Mouse (Mus musculus) midbrain, embryonic 11.5 days (tissue): ENCODE measurements around the gene Lrp5. TPM values are rescaled to one million over a fixed set of nuclear protein-coding genes. Genes with fewer than 3 reads are reported as not detected.

ENCODE experiments used
- ATAC-seq: fragments of 200-750 bp; cut with Nextera tagmentation; 2 replicates; pipeline ENCODE4 v1.8.0; 2017; ENCODE audit warnings: moderate TSS enrichment, moderate library complexity; ENCODE audit not compliant: low FRiP score
- DNase-seq: peaks from one replicate; pipeline ENCODE4 v3.0.0; 2015; ENCODE audit warnings: low spot score; ENCODE audit errors: missing footprints
- H3K27ac ChIP-seq: fragments of 300-500 bp; sonication (generic); 2 replicates; pipeline ENCODE4 v1.5.1; 2014; ENCODE audit warnings: low read depth, low read length
- H3K27me3 ChIP-seq: fragments of 300-500 bp; sonication (generic); 2 replicates; pipeline ENCODE4 v1.6.1; 2014; ENCODE audit warnings: mild to moderate bottlenecking, low read length, moderate library complexity, mixed read lengths; ENCODE audit not compliant: control insufficient read depth, insufficient read depth
- H3K36me3 ChIP-seq: fragments of 300-500 bp; sonication (generic); 2 replicates; pipeline ENCODE4 v1.6.1; 2014; ENCODE audit warnings: mild to moderate bottlenecking, low read length, moderate library complexity, mixed read lengths; ENCODE audit not compliant: control insufficient read depth, insufficient read depth
- H3K4me1 ChIP-seq: fragments of 300-500 bp; sonication (generic); 2 replicates; pipeline ENCODE4 v1.6.1; 2014; ENCODE audit warnings: low read length; ENCODE audit not compliant: control insufficient read depth, insufficient read depth
- H3K4me2 ChIP-seq: fragments of 300-500 bp; sonication (generic); 2 replicates; pipeline ENCODE4 v1.6.1; 2014; ENCODE audit warnings: mild to moderate bottlenecking, moderate library complexity
- H3K4me3 ChIP-seq: fragments of 300-500 bp; sonication (generic); 2 replicates; pipeline ENCODE4 v1.5.1; 2014; ENCODE audit warnings: low read depth, low read length
- H3K9ac ChIP-seq: fragments of 300-500 bp; sonication (generic); 2 replicates; pipeline ENCODE4 v1.6.1; 2014; ENCODE audit warnings: low read length
- H3K9me3 ChIP-seq: fragments of 300-500 bp; sonication (generic); 2 replicates; pipeline ENCODE4 v1.6.1; 2016; ENCODE audit warnings: low read length; ENCODE audit not compliant: control insufficient read depth
- WGBS: fragments of 180-500 bp; shearing (Covaris S2); extraction: QIAGEN DNeasy Blood & Tissue Kit; methylation state at CpG from one replicate; pipeline ENCODE4 v1.1.7; 2014; 5-methylcytosine and 5-hydroxymethylcytosine counted together
- polyA plus RNA-seq: library from polyadenylated mRNA; unstranded; fragments of >200 nt; fragmentation: Nextera tagmentation; extraction: Ambion mirVana; gene quantifications from 2 replicates; pipeline ENCODE4 v1.2.1, GENCODE M21; 2014

Lrp5 gene
- polyA plus RNA-seq, 1 experiment from 2014 or later, result 2.8 TPM

GRCm38 (mm10) chr19:3554785-3555184, 131.6 kb downstream of the Lrp5 start:
- H3K27ac ChIP-seq, result no peak overlapping the region
- no peaks in the 10 kb centered on the region for H3K9me3 ChIP-seq
- no peak overlapping the region for H3K9ac ChIP-seq
- H3K4me1 ChIP-seq, result no peaks in the 10 kb centered on the region
- no peaks in the 10 kb centered on the region for H3K27me3 ChIP-seq
- no peaks in the 10 kb centered on the region for H3K36me3 ChIP-seq
- 96% methylated on average over 8 of the region's 8 CpGs for WGBS
- no peak for ATAC-seq
- DNase-seq, result peak; percentile 28
- H3K4me2 ChIP-seq, result no peak overlapping the region
- H3K4me3 ChIP-seq, result no peak overlapping the region

- Histone ChIP-seq H3K27me3 (no peaks in the 10 kb centered on the region), H3K4me3 (no peak overlapping the region), H3K4me2 (no peak overlapping the region), H3K9me3 (no peaks in the 10 kb centered on the region), H3K9ac (no peak overlapping the region), H3K4me1 (no peaks in the 10 kb centered on the region), H3K27ac (no peak overlapping the region), H3K36me3 (no peaks in the 10 kb centered on the region)
- no peak for DNase-seq
- ATAC-seq, result no peak
- 87% methylated on average over 4 of the region's 4 CpGs for WGBS
Observed at GRCm38 (mm10) chr19:3551573-3552159, 134.7 kb downstream of the Lrp5 start.

- Histone ChIP-seq H3K9ac (no peak overlapping the region), H3K36me3 (no peaks in the 10 kb centered on the region), H3K4me3 (no peak overlapping the region), H3K9me3 (no peaks in the 10 kb centered on the region), H3K27me3 (no peaks in the 10 kb centered on the region), H3K27ac (no peak overlapping the region), H3K4me1 (no peaks in the 10 kb centered on the region), H3K4me2 (no peak overlapping the region)
- WGBS, result 100% methylated on average over 1 of the region's 1 CpGs
- ATAC-seq, result no peak
- no peak for DNase-seq
Observed at GRCm38 (mm10) chr19:3550101-3550500, 136.3 kb downstream of the Lrp5 start.

GRCm38 (mm10) chr19:3549263-3549662, 137.1 kb downstream of the Lrp5 start:
- Histone ChIP-seq H3K4me1 (no peaks in the 10 kb centered on the region), H3K27ac (no peak overlapping the region), H3K4me2 (no peak overlapping the region), H3K9ac (no peak overlapping the region), H3K9me3 (no peaks in the 10 kb centered on the region), H3K4me3 (no peak overlapping the region), H3K36me3 (no peaks in the 10 kb centered on the region), H3K27me3 (no peaks in the 10 kb centered on the region)
- WGBS, result 78% methylated on average over 1 of the region's 1 CpGs
- DNase-seq (no peak), ATAC-seq (no peak)

GRCm38 (mm10) chr19:3548311-3548710, 138.1 kb downstream of the Lrp5 start:
- Histone ChIP-seq H3K4me1 (no peaks in the 10 kb centered on the region), H3K27ac (no peak overlapping the region), H3K36me3 (no peaks in the 10 kb centered on the region), H3K4me2 (no peak overlapping the region), H3K4me3 (no peak overlapping the region), H3K9me3 (no peaks in the 10 kb centered on the region), H3K27me3 (no peaks in the 10 kb centered on the region), H3K9ac (no peak overlapping the region)
- DNase-seq (no peak), ATAC-seq (no peak)
- WGBS, result 100% methylated on average over 1 of the region's 1 CpGs

- Histone ChIP-seq H3K9ac (no peak overlapping the region), H3K4me1 (no peaks in the 10 kb centered on the region), H3K9me3 (no peaks in the 10 kb centered on the region), H3K4me2 (no peak overlapping the region), H3K4me3 (no peak overlapping the region), H3K36me3 (no peaks in the 10 kb centered on the region), H3K27me3 (no peaks in the 10 kb centered on the region), H3K27ac (no peak overlapping the region)
- DNase-seq (no peak), ATAC-seq (no peak)
- WGBS, result 97% methylated on average over 2 of the region's 2 CpGs
Observed at GRCm38 (mm10) chr19:3544995-3545394, 141.4 kb downstream of the Lrp5 start.

GRCm38 (mm10) chr19:3542591-3542990, 143.8 kb downstream of the Lrp5 start:
- Histone ChIP-seq H3K27ac (no peak overlapping the region), H3K4me2 (no peak overlapping the region), H3K4me3 (no peak overlapping the region), H3K4me1 (no peaks in the 10 kb centered on the region), H3K9ac (no peak overlapping the region), H3K36me3 (no peaks in the 10 kb centered on the region), H3K27me3 (no peaks in the 10 kb centered on the region), H3K9me3 (no peaks in the 10 kb centered on the region)
- DNase-seq (no peak), ATAC-seq (no peak)
- 96% methylated on average over 4 of the region's 4 CpGs for WGBS

GRCm38 (mm10) chr19:3540997-3541396, 145.4 kb downstream of the Lrp5 start:
- no peaks in the 10 kb centered on the region for H3K36me3 ChIP-seq
- WGBS, result 97% methylated on average over 5 of the region's 5 CpGs
- DNase-seq, result no peak

GRCm38 (mm10) chr19:3540254-3540653, 146.1 kb downstream of the Lrp5 start:
- H3K4me1 ChIP-seq, result no peaks in the 10 kb centered on the region
- no peak overlapping the region for H3K4me2 ChIP-seq
- H3K9ac ChIP-seq, result no peak overlapping the region
- whole genome bisulfite sequencing, result 95% methylated on average over 2 of the region's 2 CpGs
- ATAC-seq (no peak), DNase-seq (no peak)
- no peaks in the 10 kb centered on the region for H3K36me3 ChIP-seq
- no peaks in the 10 kb centered on the region for H3K27me3 ChIP-seq
- no peak overlapping the region for H3K27ac ChIP-seq
- H3K4me3 ChIP-seq, result no peak overlapping the region
- no peaks in the 10 kb centered on the region for H3K9me3 ChIP-seq

More at GRCm38 (mm10) chr19:3540997-3541396, 145.4 kb downstream of the Lrp5 start:
- H3K9me3 ChIP-seq, result no peaks in the 10 kb centered on the region
- no peak overlapping the region for H3K27ac ChIP-seq
- ATAC-seq, result no peak
- no peaks in the 10 kb centered on the region for H3K4me1 ChIP-seq
- H3K27me3 ChIP-seq, result no peaks in the 10 kb centered on the region
- no peak overlapping the region for H3K9ac ChIP-seq
- no peak overlapping the region for H3K4me2 ChIP-seq
- no peak overlapping the region for H3K4me3 ChIP-seq
